Mouse (Mus musculus) testis, adult 2 months (tissue): ENCODE measurements around the gene Rbm34. TPM values are rescaled to one million over a fixed set of nuclear protein-coding genes. Genes with fewer than 3 reads are reported as not detected.

Experiments used
- H3K27ac ChIP-seq: fragments of 200-500 bp; 2 replicates; pipeline ENCODE4 v1.5.1; 2012; ENCODE audit warnings: low read depth, low read length; ENCODE audit not compliant: control insufficient read depth, insufficient read depth
- H3K27me3 ChIP-seq: fragments of 200-500 bp; 2 replicates; pipeline ENCODE4 v1.6.1; 2012; ENCODE audit warnings: mild to moderate bottlenecking, low read length, moderate library complexity; ENCODE audit not compliant: control insufficient read depth, insufficient read depth
- H3K36me3 ChIP-seq: fragments of 200-500 bp; 2 replicates; pipeline ENCODE4 v1.6.1; 2012; ENCODE audit warnings: mild to moderate bottlenecking, low read length; ENCODE audit not compliant: control insufficient read depth, insufficient read depth
- H3K4me1 ChIP-seq: fragments of 200-500 bp; 2 replicates; pipeline ENCODE4 v1.6.1; 2012; ENCODE audit warnings: low read length; ENCODE audit not compliant: control insufficient read depth, insufficient read depth
- H3K4me3 ChIP-seq: fragments of 200-500 bp; 2 replicates; pipeline ENCODE4 v1.5.1; 2012; ENCODE audit warnings: low read depth, mild to moderate bottlenecking, low read length, moderate library complexity, mixed read lengths; ENCODE audit not compliant: control insufficient read depth
- CTCF ChIP-seq: fragments of 200-500 bp; IDR thresholded peaks from 2 replicates; pipeline ENCODE4 v1.5.1; 2012; ENCODE audit warnings: low read depth, mild to moderate bottlenecking, inconsistent platforms, low read length, moderate library complexity; ENCODE audit not compliant: control insufficient read depth, insufficient read depth, insufficient replicate concordance
- POLR2A ChIP-seq: fragments of 200-500 bp; IDR thresholded peaks from 2 replicates; pipeline ENCODE4 v1.6.1; 2012; ENCODE audit warnings: low read depth, mild to moderate bottlenecking, inconsistent platforms, low read length, moderate library complexity; ENCODE audit not compliant: control insufficient read depth
- polyA plus RNA-seq: library from polyadenylated mRNA; depleted of rRNA; stranded (reverse); fragments of >200 nt; gene quantifications from 2 replicates; pipeline ENCODE4 v1.2.3, GENCODE M21; 2012

Rbm34 gene
- polyA plus RNA-seq, 1 experiment = 2.6 TPM

DNA sequence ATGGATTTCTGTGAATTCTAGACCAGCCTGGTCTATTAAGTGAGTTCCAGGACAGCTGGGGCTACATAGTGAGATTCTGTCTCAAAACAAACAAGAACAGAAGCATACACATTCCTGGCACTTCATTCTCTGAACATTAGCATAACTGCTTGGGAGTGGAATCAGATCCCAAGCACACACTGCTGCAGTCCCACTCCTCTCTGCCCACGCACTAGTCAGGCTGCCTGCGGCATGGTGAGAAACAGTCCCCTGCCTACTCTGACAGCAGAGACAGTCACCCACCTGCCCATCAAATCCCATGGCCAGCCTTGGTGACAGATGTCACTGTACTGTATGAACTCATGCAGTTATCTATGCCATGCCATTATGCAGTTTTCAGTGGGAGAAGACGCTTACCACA, 9.4 kb downstream of the Rbm34 start:
- TF ChIP-seq POLR2A (no peak), CTCF (no peak)
- Histone ChIP-seq H3K36me3 (peaks cover 1% of the 10 kb centered on the region; the same call in 1 of the 2 replicates), H3K27me3 (no peaks in the 10 kb centered on the region), H3K4me3 (no peak overlapping the region), H3K4me1 (no peaks in the 10 kb centered on the region), H3K27ac (no peak overlapping the region)

DNA sequence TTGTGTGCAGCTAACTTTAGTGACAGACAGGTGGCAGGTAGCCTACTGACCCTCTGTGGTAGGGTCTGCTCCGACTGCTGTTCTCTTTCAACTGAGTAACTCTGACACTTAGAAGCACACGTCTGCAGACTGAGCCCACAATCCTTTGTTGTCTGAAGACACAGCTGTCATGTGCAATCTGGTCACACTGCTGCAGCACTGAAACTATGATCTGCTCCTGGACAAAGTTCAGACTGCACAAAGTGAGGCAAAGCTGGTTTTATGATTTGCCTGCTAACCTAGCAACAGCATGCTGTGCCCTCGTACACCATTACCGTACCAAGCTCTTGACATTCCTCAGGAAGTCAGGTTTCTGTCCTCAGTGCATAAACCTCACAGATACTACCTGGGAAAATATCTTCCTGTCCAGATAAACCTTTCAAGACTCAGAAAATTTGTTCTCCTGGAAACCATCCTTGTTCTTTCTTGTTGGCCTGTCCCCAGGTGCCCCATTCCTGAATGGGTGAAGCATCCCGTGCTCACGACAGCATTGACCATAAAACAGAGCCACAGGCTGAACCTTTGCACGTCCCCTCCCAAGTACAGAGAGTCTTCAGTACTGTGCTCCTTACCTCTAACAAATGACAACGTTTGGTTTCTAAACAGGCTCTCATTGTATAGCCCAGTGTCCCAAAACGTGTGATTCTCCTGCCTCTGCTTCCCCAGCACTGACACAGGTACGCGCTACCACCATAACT, 18.8 kb downstream of the Rbm34 start:
- Histone ChIP-seq H3K36me3 (peaks cover 2% of the 10 kb centered on the region), H3K27me3 (no peaks in the 10 kb centered on the region), H3K27ac (no peak overlapping the region), H3K4me3 (no peak overlapping the region), H3K4me1 (no peaks in the 10 kb centered on the region)
- no peak for TF ChIP-seq POLR2A
- TF ChIP-seq CTCF = no peak

DNA sequence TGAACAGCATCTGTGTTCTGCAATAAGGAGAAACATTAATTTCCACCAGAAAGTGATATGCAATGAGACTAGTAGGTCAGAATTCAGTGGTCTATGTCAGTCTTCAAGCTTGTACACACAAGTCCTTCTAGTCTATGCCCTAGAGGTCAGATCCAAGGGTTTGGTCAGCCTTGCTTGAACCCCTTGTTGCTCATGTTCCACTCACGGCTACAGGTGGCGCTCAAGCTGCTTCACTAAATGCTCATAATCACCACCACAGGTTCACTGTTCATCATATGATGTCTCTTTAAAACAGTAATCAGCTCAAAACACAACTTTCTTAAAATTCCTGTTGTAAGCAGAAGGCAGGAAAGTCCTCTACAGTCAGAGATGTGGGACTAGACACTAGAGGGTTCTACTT, 21.3 kb downstream of the Rbm34 start:
- Histone ChIP-seq H3K4me1 (peaks cover 5% of the 10 kb centered on the region; the same call in 1 of the 2 replicates), H3K27ac (no peak overlapping the region), H3K27me3 (no peaks in the 10 kb centered on the region), H3K36me3 (peaks cover 2% of the 10 kb centered on the region; the same call in 1 of the 2 replicates), H3K4me3 (no peak overlapping the region)
- TF ChIP-seq POLR2A (no peak), CTCF (no peak)

DNA sequence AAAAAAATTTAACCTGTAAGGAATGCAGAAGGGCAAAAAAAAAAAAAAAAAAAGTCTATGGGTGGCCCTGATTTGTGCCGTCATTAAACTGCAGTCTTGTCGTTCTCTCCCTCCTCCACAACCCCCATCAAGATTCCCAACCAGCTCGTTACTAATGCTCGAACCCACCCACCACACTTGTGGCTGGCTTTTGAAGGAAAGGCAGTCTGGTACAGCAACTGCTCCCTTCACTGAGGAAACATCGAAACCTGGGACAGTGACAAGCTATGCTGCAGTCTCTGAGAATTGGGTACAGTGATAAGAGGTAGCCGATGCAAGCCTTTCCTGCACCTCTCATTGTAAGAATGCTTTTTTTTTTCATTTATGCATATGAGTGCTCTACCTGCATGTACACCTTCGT, 24.4 kb downstream of the Rbm34 start:
- Histone ChIP-seq H3K27ac (no peak overlapping the region), H3K4me1 (peaks cover 11% of the 10 kb centered on the region; the same call in 1 of the 2 replicates), H3K4me3 (no peak overlapping the region), H3K27me3 (no peaks in the 10 kb centered on the region), H3K36me3 (no peaks in the 10 kb centered on the region)
- TF ChIP-seq CTCF = no peak
- no peak for TF ChIP-seq POLR2A

DNA sequence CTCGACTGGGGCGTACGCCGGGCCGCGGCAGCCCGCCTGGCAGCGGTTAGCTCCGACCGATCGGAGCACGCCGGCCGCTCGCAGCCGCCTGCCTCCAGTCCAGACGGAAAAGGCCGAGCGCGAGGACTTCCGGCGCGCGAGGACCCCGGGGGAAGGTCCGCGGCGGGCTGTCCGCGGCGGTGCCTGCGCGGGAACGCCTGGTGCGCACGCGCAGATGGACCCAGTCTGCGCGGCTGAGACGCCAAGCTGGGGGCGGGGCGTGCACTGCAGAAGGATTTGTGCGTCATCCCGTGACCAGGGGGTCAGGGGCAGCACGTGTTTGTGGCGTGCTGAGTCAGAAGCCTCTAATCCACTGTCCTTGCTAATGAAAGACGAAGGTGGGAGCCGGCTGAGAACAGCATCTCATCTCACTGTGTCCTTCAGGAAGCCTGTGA, 25.1 kb downstream of the Rbm34 start, which contains the start of gene Tomm20:
Gene Tomm20, minus strand, starts transcription at position 115 of the 434 bp plus-strand sequence.
- peak within 1 kb of the TSS; percentile 78 for H3K27ac ChIP-seq
- H3K4me3 ChIP-seq = peak within 1 kb of the TSS; percentile 83
- H3K36me3 ChIP-seq = no peaks in the 10 kb centered on the region
- peaks cover 11% of the 10 kb centered on the region; the same call in 1 of the 2 replicates for H3K4me1 ChIP-seq
- no peaks in the 10 kb centered on the region for H3K27me3 ChIP-seq
- TF ChIP-seq POLR2A (peak; percentile 47; the same call in 1 of the 2 replicates), CTCF (no peak)

DNA sequence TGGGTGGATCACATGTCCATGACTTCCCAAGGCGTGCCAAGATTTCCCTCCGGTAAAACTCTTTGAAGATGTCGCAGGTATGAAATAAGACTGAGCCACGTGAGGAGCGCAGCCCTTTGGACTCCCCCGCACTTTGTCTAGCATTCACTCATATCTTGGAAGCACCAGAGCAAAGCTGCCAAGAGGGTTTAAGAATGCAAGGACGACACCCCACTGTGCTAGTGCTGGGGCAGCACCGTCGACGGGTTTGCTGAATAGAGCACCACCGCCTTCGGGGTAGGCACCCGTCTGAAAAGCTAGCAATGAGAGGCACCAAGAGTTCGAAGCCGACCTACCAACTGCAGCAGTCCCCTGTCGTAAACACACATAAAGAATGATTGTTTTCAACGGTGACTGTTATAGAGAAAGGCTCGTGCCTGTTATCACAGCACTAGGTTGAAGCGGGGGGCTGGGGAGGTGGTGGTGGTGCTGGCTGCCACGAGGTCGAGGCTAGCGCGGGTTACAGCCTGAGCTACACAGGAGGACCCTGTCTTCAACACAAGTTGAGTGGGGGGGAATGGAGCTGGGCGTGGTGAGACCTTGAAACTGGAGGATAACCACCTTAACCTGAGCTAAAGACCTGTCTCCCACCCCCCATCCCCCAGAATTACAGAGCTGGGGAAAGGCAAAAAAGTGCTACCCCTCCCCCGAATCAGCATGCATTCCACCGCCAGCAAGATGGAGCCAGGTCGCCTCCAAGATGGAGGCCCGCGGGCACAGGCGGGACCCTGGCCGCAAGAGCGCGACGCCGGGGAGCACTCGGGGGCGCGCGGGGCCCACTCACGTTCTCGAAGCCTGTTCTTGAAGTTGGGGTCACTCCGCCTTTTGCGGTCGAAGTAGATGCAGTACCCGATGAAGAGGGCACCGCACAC, 25.8 kb downstream of the Rbm34 start:
- no peaks in the 10 kb centered on the region for H3K27me3 ChIP-seq
- H3K36me3 ChIP-seq = no peaks in the 10 kb centered on the region
- peak overlapping the region; percentile 78 for H3K27ac ChIP-seq
- H3K4me1 ChIP-seq = peaks cover 11% of the 10 kb centered on the region; the same call in 1 of the 2 replicates
- peak overlapping the region; percentile 83 for H3K4me3 ChIP-seq
- TF ChIP-seq POLR2A (peak; percentile 40; the same call in 1 of the 2 replicates), CTCF (no peak)

DNA sequence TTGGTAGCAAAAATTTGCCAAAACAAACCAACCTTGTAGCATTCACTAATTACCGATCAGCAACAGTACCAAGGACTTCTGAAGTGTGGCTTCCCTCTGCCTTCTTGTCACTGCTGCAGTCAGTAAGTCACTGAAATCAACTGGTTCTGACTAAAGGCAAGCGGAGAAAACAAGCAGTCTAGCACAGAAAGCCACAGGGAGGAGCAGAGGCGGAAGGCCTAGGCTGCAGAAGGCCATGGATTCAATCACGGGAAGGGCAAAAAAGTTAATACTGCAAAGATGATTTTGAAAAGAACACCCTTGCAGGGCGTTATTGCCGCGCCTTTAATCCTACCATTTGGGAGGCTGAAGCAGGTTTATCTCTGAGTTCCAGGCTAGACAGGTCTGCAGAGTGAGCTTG, 27.3 kb downstream of the Rbm34 start:
- H3K27ac ChIP-seq = no peak overlapping the region
- no peaks in the 10 kb centered on the region for H3K36me3 ChIP-seq
- H3K4me1 ChIP-seq = peaks cover 11% of the 10 kb centered on the region; the same call in 1 of the 2 replicates
- no peak overlapping the region for H3K4me3 ChIP-seq
- H3K27me3 ChIP-seq = no peaks in the 10 kb centered on the region
- TF ChIP-seq POLR2A (no peak), CTCF (no peak)
